Mouse (Mus musculus): ENCODE results near the gene Rpl13a. TPM values are rescaled to one million over a fixed set of nuclear protein-coding genes. Genes with fewer than 3 reads are reported as not detected.

Gene Rpl13a
- polyA plus RNA-seq, 1 experiment from 2014 or later = 1,071 TPM

DNA sequence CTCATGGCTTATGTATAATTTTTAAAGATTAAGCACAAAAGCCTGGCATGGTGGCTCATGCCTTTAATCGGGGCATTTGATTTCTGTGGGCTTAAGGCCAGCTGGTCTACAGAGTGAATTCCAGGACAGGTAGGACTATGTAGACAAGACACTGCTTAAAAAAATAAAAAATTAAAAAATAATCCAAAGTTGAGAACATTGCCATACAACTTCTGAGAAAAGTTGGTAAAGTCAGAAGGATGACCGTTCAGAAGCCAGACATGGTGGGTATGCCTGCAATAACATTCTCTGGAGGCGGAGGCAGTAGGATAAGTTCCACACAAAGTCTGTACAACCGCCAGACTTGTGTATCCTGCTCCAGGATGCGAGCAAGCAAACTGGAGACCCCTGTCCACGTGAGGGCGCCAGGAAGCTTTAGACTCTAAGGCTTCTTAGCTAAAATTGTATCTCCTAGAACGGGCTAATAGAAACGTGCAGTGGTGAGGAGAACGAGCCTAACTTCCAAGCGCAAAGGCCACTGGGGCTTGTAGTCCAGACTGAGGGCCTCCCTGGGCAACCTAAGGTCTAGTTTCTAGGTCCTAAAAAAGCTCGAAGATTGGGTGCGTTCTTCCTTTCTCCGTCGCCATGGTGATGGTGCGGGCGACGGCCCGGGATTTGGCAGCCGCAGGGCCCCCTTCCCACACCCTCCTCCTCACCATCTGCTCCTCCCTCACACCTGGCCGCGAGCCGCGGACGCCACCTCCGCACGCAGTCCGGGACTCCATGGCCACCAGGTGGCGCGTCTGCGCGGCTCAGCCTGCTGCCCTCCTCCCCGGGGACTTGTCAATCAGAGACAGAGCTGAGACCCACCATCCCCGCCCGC is 33.3 kb upstream of the Rpl13a start:
- WGBS = 6% methylated on average over 35 of the region's 35 CpGs
- no peak overlapping the region for H3K27ac ChIP-seq (ENCODE audit: low read depth, low read length)

DNA sequence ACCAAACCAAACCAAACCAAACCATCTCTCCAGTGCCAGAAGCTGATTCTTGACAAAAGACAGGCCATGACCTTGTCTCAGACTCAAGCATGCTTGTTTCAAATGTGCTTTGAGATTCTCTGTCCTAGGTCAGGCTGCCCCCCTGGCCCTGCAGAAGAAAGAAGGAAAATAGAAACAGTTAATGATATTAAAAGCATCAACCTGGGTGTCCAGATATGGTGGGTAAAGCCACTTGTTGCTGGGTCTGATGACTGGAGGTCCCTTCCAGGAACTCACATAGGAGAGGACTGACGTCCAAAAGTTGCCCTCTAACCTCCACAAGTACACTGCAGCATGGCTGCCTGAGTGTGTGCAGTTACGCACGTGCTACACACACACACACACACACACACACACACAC is 32.3 kb upstream of the Rpl13a start:
- Histone ChIP-seq H3K4me1 (ENCODE audit: control insufficient read depth, insufficient read depth, low read length) (peaks cover 9% of the 10 kb centered on the region), H3K4me3 (ENCODE audit: low read depth, low read length) (no peak overlapping the region), H3K36me3 (ENCODE audit: control insufficient read depth, insufficient read depth, low read length) (0 out of 2 replicates have a peak, but pooled peaks cover 3% of the 10 kb centered on the region), H3K27me3 (ENCODE audit: control insufficient read depth, insufficient read depth, low read length) (peaks cover 35% of the 10 kb centered on the region), H3K9me3 (ENCODE audit: control insufficient read depth, low read length) (no peaks in the 10 kb centered on the region), H3K4me2 (ENCODE audit: low read depth) (no peak overlapping the region), H3K27ac (ENCODE audit: low read depth, low read length) (no peak overlapping the region), H3K9ac (ENCODE audit: low read length) (no peak overlapping the region)
- WGBS = 98% methylated on average over 3 of the region's 3 CpGs
- DNase-seq (ENCODE audit: low spot score) = no peak
- no peak for ATAC-seq (ENCODE audit: insufficient read depth, low FRiP score, low TSS enrichment)

More for the DNA sequence above, 33.3 kb upstream of the Rpl13a start:
- Histone ChIP-seq H3K9me3 (ENCODE audit: control insufficient read depth, low read length) (no peaks in the 10 kb centered on the region), H3K4me1 (ENCODE audit: control insufficient read depth, insufficient read depth, low read length) (peaks cover 9% of the 10 kb centered on the region), H3K4me3 (ENCODE audit: low read depth, low read length) (peak overlapping the region; percentile 23), H3K27me3 (ENCODE audit: control insufficient read depth, insufficient read depth, low read length) (peaks cover 44% of the 10 kb centered on the region), H3K4me2 (ENCODE audit: low read depth) (peak overlapping the region; percentile 63), H3K36me3 (ENCODE audit: control insufficient read depth, insufficient read depth, low read length) (0 out of 2 replicates have a peak, but pooled peaks cover 3% of the 10 kb centered on the region), H3K9ac (ENCODE audit: low read length) (no peak overlapping the region)
- ATAC-seq (ENCODE audit: insufficient read depth, low FRiP score, low TSS enrichment) (peak; percentile 77), DNase-seq (ENCODE audit: low spot score) (peak; percentile 88)

DNA sequence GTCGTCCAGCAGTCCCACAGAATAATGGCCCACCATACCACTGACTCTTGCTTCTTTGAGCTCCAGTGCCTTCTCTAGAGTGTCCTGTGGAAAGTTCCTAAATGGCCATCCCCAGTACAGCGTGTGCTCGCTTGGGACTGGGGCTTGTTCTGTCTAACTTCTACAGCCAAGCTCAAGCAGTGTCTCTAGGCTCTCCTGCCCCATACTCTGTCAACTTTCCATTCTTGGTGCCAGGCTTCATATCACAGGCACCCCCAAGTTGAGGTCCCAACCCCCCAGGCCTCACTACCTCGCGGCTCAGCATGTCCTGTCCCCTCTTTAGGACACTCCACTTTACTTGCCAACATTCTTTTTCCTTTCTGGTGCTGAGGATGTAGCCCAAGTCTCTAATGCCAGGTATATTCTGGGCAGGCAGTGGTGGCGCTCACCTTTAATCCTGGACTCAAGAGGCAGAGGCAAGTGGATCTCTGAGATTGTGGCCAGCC is 31.8 kb upstream of the Rpl13a start:
- H3K9me3 ChIP-seq (ENCODE audit: control insufficient read depth, low read length) = no peaks in the 10 kb centered on the region
- H3K4me2 ChIP-seq (ENCODE audit: low read depth) = no peak overlapping the region
- H3K4me1 ChIP-seq (ENCODE audit: control insufficient read depth, insufficient read depth, low read length) = peaks cover 9% of the 10 kb centered on the region
- WGBS = 95% methylated on average over 6 of the region's 6 CpGs
- peaks cover 30% of the 10 kb centered on the region for H3K27me3 ChIP-seq (ENCODE audit: control insufficient read depth, insufficient read depth, low read length)
- 0 out of 2 replicates have a peak, but pooled peaks cover 3% of the 10 kb centered on the region for H3K36me3 ChIP-seq (ENCODE audit: control insufficient read depth, insufficient read depth, low read length)
- H3K9ac ChIP-seq (ENCODE audit: low read length) = no peak overlapping the region
- ATAC-seq (ENCODE audit: insufficient read depth, low FRiP score, low TSS enrichment) (no peak), DNase-seq (ENCODE audit: low spot score) (no peak)
- H3K27ac ChIP-seq (ENCODE audit: low read depth, low read length) = no peak overlapping the region
- no peak overlapping the region for H3K4me3 ChIP-seq (ENCODE audit: low read depth, low read length)

- ATAC-seq (ENCODE audit: insufficient read depth, low FRiP score, low TSS enrichment) (no peak), DNase-seq (ENCODE audit: low spot score) (no peak)
- Histone ChIP-seq H3K9ac (ENCODE audit: low read length) (no peak overlapping the region), H3K4me1 (ENCODE audit: control insufficient read depth, insufficient read depth, low read length) (peaks cover 9% of the 10 kb centered on the region), H3K9me3 (ENCODE audit: control insufficient read depth, low read length) (no peaks in the 10 kb centered on the region), H3K36me3 (ENCODE audit: control insufficient read depth, insufficient read depth, low read length) (0 out of 2 replicates have a peak, but pooled peaks cover 3% of the 10 kb centered on the region), H3K4me3 (ENCODE audit: low read depth, low read length) (no peak overlapping the region), H3K27ac (ENCODE audit: low read depth, low read length) (no peak overlapping the region), H3K27me3 (ENCODE audit: control insufficient read depth, insufficient read depth, low read length) (peaks cover 16% of the 10 kb centered on the region), H3K4me2 (ENCODE audit: low read depth) (no peak overlapping the region)
- 92% methylated on average over 6 of the region's 6 CpGs for WGBS
These were observed 30.4 kb upstream of the Rpl13a start for GRCm38 (mm10) chr7:45158991-45159390.

- 0 out of 2 replicates have a peak, but pooled peaks cover 3% of the 10 kb centered on the region for H3K36me3 ChIP-seq (ENCODE audit: control insufficient read depth, insufficient read depth, low read length)
- peaks cover 10% of the 10 kb centered on the region for H3K4me1 ChIP-seq (ENCODE audit: control insufficient read depth, insufficient read depth, low read length)
- H3K4me2 ChIP-seq (ENCODE audit: low read depth) = no peak overlapping the region
- no peaks in the 10 kb centered on the region for H3K9me3 ChIP-seq (ENCODE audit: control insufficient read depth, low read length)
- WGBS = 90% methylated on average over 14 of the region's 14 CpGs
- DNase-seq (ENCODE audit: low spot score) = no peak
- H3K9ac ChIP-seq (ENCODE audit: low read length) = no peak overlapping the region
- no peak for ATAC-seq (ENCODE audit: insufficient read depth, low FRiP score, low TSS enrichment)
- no peak overlapping the region for H3K27ac ChIP-seq (ENCODE audit: low read depth, low read length)
- peaks cover 2% of the 10 kb centered on the region; the same call in 1 of the 2 replicates for H3K27me3 ChIP-seq (ENCODE audit: control insufficient read depth, insufficient read depth, low read length)
- H3K4me3 ChIP-seq (ENCODE audit: low read depth, low read length) = no peak overlapping the region
These were observed 28.9 kb upstream of the Rpl13a start for GRCm38 (mm10) chr7:45157459-45157858.

- WGBS = 96% methylated on average over 15 of the region's 15 CpGs
- Histone ChIP-seq H3K36me3 (ENCODE audit: control insufficient read depth, insufficient read depth, low read length) (0 out of 2 replicates have a peak, but pooled peaks cover 3% of the 10 kb centered on the region), H3K9ac (ENCODE audit: low read length) (no peak overlapping the region), H3K27ac (ENCODE audit: low read depth, low read length) (no peak overlapping the region), H3K4me2 (ENCODE audit: low read depth) (no peak overlapping the region), H3K4me1 (ENCODE audit: control insufficient read depth, insufficient read depth, low read length) (peaks cover 5% of the 10 kb centered on the region), H3K9me3 (ENCODE audit: control insufficient read depth, low read length) (no peaks in the 10 kb centered on the region), H3K27me3 (ENCODE audit: control insufficient read depth, insufficient read depth, low read length) (no peaks in the 10 kb centered on the region), H3K4me3 (ENCODE audit: low read depth, low read length) (no peak overlapping the region)
- no peak for DNase-seq (ENCODE audit: low spot score)
- no peak for ATAC-seq (ENCODE audit: insufficient read depth, low FRiP score, low TSS enrichment)
These were observed 27.6 kb upstream of the Rpl13a start for GRCm38 (mm10) chr7:45156206-45156605.

- WGBS = 84% methylated on average over 9 of the region's 9 CpGs
- no peaks in the 10 kb centered on the region for H3K27me3 ChIP-seq (ENCODE audit: control insufficient read depth, insufficient read depth, low read length)
- H3K4me1 ChIP-seq (ENCODE audit: control insufficient read depth, insufficient read depth, low read length) = peaks cover 5% of the 10 kb centered on the region
- H3K9me3 ChIP-seq (ENCODE audit: control insufficient read depth, low read length) = no peaks in the 10 kb centered on the region
- H3K4me2 ChIP-seq (ENCODE audit: low read depth) = no peak overlapping the region
- H3K36me3 ChIP-seq (ENCODE audit: control insufficient read depth, insufficient read depth, low read length) = 0 out of 2 replicates have a peak, but pooled peaks cover 3% of the 10 kb centered on the region
- no peak for DNase-seq (ENCODE audit: low spot score)
- no peak overlapping the region for H3K27ac ChIP-seq (ENCODE audit: low read depth, low read length)
- H3K9ac ChIP-seq (ENCODE audit: low read length) = no peak overlapping the region
- no peak for ATAC-seq (ENCODE audit: insufficient read depth, low FRiP score, low TSS enrichment)
- H3K4me3 ChIP-seq (ENCODE audit: low read depth, low read length) = no peak overlapping the region
These were observed 27.0 kb upstream of the Rpl13a start for GRCm38 (mm10) chr7:45155590-45155989.

DNA sequence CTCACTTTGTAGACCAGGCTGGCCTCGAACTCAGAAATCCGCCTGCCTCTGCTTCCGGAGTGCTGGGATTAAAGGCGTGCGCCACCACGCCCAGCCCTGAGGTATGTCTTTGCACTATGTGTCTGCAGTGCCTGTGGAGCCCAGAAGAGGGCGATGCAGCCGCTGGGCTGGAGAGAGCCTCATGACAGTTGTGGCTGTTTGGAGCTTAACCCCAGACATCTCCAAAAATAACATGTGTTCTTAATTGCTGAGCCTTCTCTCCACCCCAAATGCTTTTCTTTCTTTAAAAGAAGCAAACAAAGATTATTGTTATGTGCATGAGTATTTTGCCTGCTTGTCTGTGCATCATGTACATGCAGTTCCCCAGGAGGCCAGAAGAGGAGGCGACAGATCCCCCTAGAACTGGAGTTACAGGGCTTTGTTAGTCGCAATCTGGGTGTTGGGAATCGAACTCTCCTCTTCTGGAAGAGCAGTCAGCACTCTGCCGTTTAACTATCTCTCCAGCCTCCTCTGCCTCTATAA is 26.5 kb upstream of the Rpl13a start:
- DNase-seq (ENCODE audit: low spot score) (peak; percentile 54), ATAC-seq (ENCODE audit: insufficient read depth, low FRiP score, low TSS enrichment) (0 out of 2 replicates have a peak, but pooled peaks have one; percentile 1)
- Histone ChIP-seq H3K4me3 (ENCODE audit: low read depth, low read length) (peak overlapping the region; percentile 55), H3K36me3 (ENCODE audit: control insufficient read depth, insufficient read depth, low read length) (0 out of 2 replicates have a peak, but pooled peaks cover 3% of the 10 kb centered on the region), H3K27me3 (ENCODE audit: control insufficient read depth, insufficient read depth, low read length) (no peaks in the 10 kb centered on the region), H3K27ac (ENCODE audit: low read depth, low read length) (no peak overlapping the region), H3K4me1 (ENCODE audit: control insufficient read depth, insufficient read depth, low read length) (peaks cover 5% of the 10 kb centered on the region), H3K9me3 (ENCODE audit: control insufficient read depth, low read length) (no peaks in the 10 kb centered on the region), H3K9ac (ENCODE audit: low read length) (no peak overlapping the region), H3K4me2 (ENCODE audit: low read depth) (peak overlapping the region; percentile 43)
- 78% methylated on average over 12 of the region's 12 CpGs for WGBS
